Mouse (Mus musculus) spleen, postnatal 10 days (tissue): Measurements from ENCODE around the gene Prtg.

Experiments
- DNase-seq, 2 experiments: peaks; one replicate each; pipeline ENCODE4 v3.0.0; 2021 to 2022; ENCODE audit warnings: low spot score in 2 of 2

The Prtg gene

GRCm38 (mm10) chr9:72911381-72911780 is 104.7 kb downstream of the Prtg start:
- no peak for DNase-seq

GRCm38 (mm10) chr9:72913551-72913950 is 106.9 kb downstream of the Prtg start:
- DNase-seq: no peak

- DNase-seq: no peak
Observed at GRCm38 (mm10) chr9:72915728-72916127, 109.1 kb downstream of the Prtg start.

GRCm38 (mm10) chr9:72923068-72923467 is 116.4 kb downstream of the Prtg start:
- DNase-seq: no peak

GRCm38 (mm10) chr9:72925021-72925934 is 118.6 kb downstream of the Prtg start, which contains the start of gene Pygo1:
TSS of gene Pygo1 (plus strand) at chr9:72925645.
- DNase-seq: no peak

- peak in 1 of 2 experiments; percentile 15 for DNase-seq
Observed at GRCm38 (mm10) chr9:72925935-72926258, 119.2 kb downstream of the Prtg start.

- no peak for DNase-seq
Observed at GRCm38 (mm10) chr9:72931166-72931790, 124.6 kb downstream of the Prtg start.

GRCm38 (mm10) chr9:72935309-72935708 is 128.6 kb downstream of the Prtg start:
- DNase-seq: peak in 1 of 2 experiments; percentile 17

GRCm38 (mm10) chr9:72936301-72936700 is 129.6 kb downstream of the Prtg start:
- no peak for DNase-seq

- peak in 1 of 2 experiments; percentile 27 for DNase-seq
Observed at GRCm38 (mm10) chr9:72943424-72943823, 136.8 kb downstream of the Prtg start.

- no peak for DNase-seq
Observed at GRCm38 (mm10) chr9:72944286-72944685, 137.6 kb downstream of the Prtg start.

- DNase-seq: no peak
Observed at GRCm38 (mm10) chr9:72947010-72947409, 140.3 kb downstream of the Prtg start.

GRCm38 (mm10) chr9:72949572-72949971 is 142.9 kb downstream of the Prtg start:
- DNase-seq: no peak

- DNase-seq: peak in 1 of 2 experiments; percentile 50
Observed at GRCm38 (mm10) chr9:72954746-72955145, 148.1 kb downstream of the Prtg start.

- DNase-seq: peak; percentile 32 to 73
Observed at GRCm38 (mm10) chr9:72955546-72955945, 148.9 kb downstream of the Prtg start.

GRCm38 (mm10) chr9:72958521-72959450 is 152.1 kb downstream of the Prtg start, which contains the start of the genes Dyx1c1 and Gm44503:
TSS of gene Dyx1c1 (plus strand) at chr9:72958785.
TSS of gene Gm44503 (plus strand) at chr9:72958852.
- DNase-seq: peak; percentile 43 to 79

- no peak for DNase-seq
Observed at GRCm38 (mm10) chr9:72961346-72961745, 154.7 kb downstream of the Prtg start.

- peak in 1 of 2 experiments; percentile 63 for DNase-seq
Observed at GRCm38 (mm10) chr9:72961959-72962358, 155.3 kb downstream of the Prtg start.
